Mouse (Mus musculus): ENCODE data around the gene Praf2. TPM values are rescaled to one million over a fixed set of nuclear protein-coding genes. Genes with fewer than 3 reads are reported as not detected.

Praf2 gene
- polyA plus RNA-seq (2014; fragmentation: Illumina TruSeq; extraction: RNeasy Lipid Tissue Mini Kit (QIAGEN cat#74804); ENCODE audit: low read depth, low replicate concordance), result 2.0 TPM

DNA sequence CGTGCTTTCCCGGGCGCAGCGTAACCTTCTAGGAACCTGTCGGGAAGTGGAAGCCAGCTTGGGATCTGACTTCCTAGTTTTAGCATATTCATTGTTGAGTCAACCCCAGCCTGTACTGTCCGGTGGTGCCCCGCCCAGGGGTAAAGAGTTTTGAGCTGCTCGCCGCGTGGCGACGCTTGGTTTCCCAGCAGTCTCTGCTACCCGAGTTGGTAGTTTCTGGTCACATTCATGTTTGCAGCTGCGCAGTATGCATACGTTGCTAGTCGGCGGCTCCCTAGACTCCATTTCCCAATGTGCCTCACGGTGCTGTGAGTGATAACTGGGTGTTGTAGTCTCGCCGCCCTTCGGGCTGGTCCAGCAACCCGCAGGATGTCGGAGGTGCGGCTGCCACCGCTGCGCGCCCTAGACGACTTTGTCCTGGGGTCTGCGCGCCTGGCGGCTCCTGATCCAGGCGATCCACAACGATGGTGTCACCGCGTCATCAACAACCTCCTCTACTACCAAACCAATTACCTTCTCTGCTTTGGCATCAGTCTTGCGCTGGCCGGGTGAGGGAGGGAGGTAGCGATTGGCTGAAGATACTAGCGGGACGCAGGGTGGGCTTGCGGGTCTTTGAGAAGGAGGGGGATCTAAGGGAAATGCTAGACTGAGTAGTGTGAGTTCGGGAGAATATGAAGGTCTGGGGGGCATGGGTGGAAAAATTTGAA, at the start of gene Praf2:
Gene Praf2 (plus strand): TSS at position 225 of the 707 bp plus-strand sequence.

DNA sequence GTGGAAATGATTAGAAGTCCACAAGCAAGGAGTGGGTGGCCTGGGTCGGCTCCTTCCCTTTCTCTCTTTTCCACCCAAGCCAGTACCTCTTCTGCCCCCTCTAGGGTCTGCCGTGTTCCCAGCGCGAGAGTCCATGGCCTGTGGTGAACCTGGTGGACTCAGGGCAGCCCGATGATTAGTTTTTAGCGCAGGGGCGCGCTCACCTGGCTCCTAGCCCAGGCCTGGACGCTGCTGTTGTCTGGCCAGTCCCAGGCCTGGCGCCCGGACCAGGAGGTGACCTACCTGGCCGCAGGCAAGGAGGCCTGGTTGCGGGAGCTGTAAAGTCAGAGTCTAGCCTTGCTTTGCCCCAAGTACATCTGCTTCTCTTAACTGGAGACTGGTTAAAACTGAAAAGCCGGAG, 47.4 kb upstream of the Praf2 start, which contains the start of gene Magix:
Gene Magix (minus strand): TSS at position 388 of the 400 bp plus-strand sequence.

DNA sequence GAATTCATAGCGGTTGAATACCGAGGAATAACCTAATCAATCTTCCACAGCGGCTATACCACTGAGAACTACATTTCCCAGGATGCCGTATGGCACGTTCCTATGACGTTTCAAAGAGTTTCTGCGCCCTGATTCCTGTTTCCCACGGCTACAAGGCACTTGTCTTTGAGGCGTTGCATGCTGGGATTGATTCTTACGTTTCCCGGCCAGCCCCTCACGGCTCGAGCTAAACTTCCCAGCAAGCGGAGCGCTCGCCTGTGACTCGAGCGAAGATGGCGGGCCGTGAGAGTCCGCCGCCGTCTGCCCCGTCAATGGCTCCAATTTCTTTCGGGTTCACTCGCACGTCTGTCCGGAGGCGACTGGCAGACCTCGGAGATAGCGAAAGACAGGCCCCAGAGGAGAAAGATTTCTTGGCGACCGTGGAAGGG, 31.3 kb upstream of the Praf2 start, which contains the start of gene Gpkow:
Gene Gpkow (plus strand): TSS at position 178 of the 428 bp plus-strand sequence.

DNA sequence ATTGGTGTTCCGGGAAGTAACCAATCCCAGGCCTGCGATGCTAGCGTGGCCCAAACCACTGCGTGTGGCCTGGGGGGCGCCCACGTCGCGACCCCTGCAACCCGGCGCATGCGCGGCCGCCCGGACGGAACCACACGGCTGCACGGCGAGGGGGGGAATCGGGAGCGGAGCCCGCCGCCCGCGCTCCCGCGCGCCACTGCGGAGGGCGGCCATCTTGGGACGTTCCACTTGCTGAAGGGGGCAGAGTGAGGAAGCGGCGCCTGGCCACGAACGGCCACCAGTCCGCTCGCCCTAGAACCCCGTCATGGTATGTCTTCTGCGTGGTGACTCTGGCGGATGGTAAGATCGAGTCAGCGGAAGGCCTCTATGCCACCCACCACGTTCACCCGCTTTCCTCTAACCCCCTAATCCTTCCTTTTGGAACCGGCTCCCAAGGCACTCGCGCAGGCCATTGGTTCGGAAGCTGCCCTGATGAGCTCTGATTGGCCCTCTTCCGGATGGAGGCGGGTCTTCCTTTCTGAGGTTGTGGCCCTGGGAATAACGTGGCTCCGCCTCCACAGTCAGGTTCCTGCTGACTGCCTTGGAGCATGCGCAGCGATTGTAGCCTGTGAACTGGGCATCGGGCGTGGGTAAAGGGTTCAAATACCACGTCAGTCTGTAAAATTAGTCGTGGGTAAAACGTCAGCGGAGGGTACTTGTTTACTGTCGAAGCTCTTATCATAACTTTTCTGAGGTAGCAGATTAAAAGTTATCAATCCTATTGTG, 13.9 kb upstream of the Praf2 start, which contains the start of gene Wdr45:
Gene Wdr45 (plus strand): TSS at position 199 of the 765 bp plus-strand sequence.

DNA sequence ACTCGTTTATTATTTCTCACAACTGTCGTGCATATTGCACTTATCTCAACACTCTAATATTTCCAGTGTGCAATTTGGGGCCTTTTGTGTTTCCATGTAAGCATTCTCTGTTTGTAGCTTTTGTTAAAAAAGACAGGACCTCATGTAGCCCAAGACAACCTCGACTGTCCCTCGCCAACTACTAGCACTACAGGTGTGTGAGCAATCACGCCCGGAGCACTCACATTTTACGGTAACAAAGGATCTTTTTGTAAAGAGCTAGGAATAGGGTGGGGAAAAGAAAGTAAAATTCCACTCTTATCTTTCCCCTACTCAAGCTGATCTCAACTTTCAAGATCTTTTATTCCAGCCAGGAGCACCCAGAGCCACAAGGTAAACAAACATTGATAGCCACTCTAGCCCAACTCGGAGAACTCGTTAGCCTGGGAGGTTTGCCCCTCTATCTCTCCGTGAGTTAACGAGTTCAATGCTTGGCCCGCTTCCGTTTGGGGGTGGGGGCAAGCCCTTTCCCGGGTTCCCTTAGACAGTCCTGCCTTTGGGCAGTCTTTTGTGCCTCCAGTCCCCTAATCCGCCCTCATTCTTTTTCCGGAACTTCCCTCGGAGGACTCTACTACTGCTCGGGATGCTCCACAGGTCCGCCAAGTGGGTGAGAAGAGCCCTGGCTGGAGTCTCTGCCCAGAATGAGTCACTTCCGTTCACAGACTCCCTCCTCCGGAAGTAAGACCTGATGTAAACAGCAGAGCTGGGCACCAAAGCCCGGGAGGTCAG, 6.5 kb upstream of the Praf2 start, which contains the start of gene Gm45208:
Gene Gm45208 (plus strand): TSS at position 732 of the 768 bp plus-strand sequence.

DNA sequence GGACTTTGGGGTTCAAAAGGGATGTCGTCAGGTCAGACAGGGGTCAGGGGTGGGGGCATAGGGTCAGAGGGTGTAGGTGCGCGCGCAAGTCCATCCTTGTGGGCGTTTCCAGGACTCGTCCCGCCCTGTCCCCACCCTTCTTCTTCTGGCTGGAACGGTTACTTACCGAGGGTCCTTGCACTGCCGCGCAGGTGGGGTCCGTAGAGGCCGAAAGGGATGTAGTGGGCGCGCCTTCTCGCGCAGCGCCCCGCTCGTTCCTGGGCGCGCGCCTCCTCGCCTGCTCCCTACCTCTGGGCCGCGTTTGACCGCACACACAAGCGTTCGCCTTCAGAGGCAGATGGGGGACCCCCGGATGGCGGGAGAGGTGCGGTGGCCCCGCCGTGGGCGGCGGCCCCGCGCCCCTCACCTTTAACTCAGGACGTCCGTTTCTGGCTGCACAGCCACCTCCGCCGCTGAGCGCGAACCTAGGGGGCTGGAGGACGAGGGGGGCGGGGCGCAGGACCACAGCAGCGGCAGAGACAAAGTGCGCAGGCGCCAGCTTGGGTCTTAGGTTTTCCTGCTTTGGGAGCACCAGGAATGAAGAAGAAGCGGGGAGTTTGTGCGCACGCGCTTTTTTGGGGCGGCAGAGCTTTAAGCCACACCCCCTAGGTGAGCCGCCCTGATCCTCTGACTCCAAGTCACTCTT, 22.3 kb downstream of the Praf2 start, which contains the start of gene Ccdc120:
Gene Ccdc120 (minus strand): TSS at position 474 of the 685 bp plus-strand sequence.

DNA sequence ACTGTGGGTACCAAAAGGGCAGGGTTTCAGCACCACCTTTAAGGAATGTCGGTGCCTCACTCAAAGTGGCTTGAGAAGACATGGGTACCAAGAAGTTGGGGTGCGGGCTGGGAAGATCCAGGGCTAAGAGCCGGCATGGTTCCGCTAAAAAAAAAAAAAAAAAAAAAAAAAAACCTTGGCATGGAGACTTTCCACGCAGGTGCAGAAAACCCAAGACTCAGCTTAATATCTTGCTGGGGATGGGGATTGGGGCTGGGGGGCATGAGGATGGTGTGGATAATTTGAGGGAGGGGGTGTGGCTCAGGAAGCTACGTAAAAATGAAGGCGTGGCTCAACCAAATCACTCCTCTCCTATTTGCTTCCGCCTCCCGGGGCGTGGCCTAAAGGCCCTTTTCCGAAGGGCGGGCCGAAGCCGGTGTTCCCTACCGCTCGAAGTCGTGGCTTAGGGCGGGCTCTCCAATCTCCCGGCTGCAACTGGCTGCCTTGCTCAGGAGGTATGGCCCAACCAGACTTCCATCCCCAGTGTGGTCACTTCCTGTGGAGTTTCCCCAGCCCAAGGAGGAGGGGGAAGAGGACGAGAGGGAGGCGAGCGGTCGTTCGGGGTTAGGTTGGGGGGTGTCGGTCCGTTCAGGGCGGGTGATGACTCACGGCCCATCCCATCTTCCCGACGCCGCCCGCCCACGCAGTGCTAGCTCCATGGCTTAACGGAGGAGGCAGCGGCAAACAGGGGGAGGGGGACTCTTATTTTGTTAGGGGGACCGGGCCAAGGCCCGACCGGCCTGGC, 34.1 kb downstream of the Praf2 start, which contains the start of gene Tfe3:
Gene Tfe3 (plus strand): TSS at position 424 of the 784 bp plus-strand sequence.

Other genes with a start within 250 kb of the Praf2 start
- gene Foxp3, start 154.8 kb upstream of the Praf2 start, polyA plus RNA-seq (2014; fragmentation: Illumina TruSeq; extraction: RNeasy Lipid Tissue Mini Kit (QIAGEN cat#74804); ENCODE audit: low read depth, low replicate concordance), result 0.34 TPM
- gene Ppp1r3f, start 154.2 kb upstream of the Praf2 start, polyA plus RNA-seq (2014; fragmentation: Illumina TruSeq; extraction: RNeasy Lipid Tissue Mini Kit (QIAGEN cat#74804); ENCODE audit: low read depth, low replicate concordance), result not detected
- 2.4 TPM for gene Ccdc22, start 122.9 kb upstream of the Praf2 start, polyA plus RNA-seq (2014; fragmentation: Illumina TruSeq; extraction: RNeasy Lipid Tissue Mini Kit (QIAGEN cat#74804); ENCODE audit: low read depth, low replicate concordance)
- gene Cacna1f, start 121.4 kb upstream of the Praf2 start, polyA plus RNA-seq (2014; fragmentation: Illumina TruSeq; extraction: RNeasy Lipid Tissue Mini Kit (QIAGEN cat#74804); ENCODE audit: low read depth, low replicate concordance), result not detected
- 0.45 TPM for gene Syp, start 90.0 kb upstream of the Praf2 start, polyA plus RNA-seq (2014; fragmentation: Illumina TruSeq; extraction: RNeasy Lipid Tissue Mini Kit (QIAGEN cat#74804); ENCODE audit: low read depth, low replicate concordance)
- gene Prickle3, start 71.2 kb upstream of the Praf2 start, polyA plus RNA-seq (2014; fragmentation: Illumina TruSeq; extraction: RNeasy Lipid Tissue Mini Kit (QIAGEN cat#74804); ENCODE audit: low read depth, low replicate concordance), result 2.7 TPM
- gene Plp2, start 57.0 kb upstream of the Praf2 start, polyA plus RNA-seq (2014; fragmentation: Illumina TruSeq; extraction: RNeasy Lipid Tissue Mini Kit (QIAGEN cat#74804); ENCODE audit: low read depth, low replicate concordance), result 1.5 TPM
- 4.8 TPM for gene Magix, start 47.2 kb upstream of the Praf2 start, polyA plus RNA-seq (2014; fragmentation: Illumina TruSeq; extraction: RNeasy Lipid Tissue Mini Kit (QIAGEN cat#74804); ENCODE audit: low read depth, low replicate concordance)
- 18.2 TPM for gene Gpkow, start 31.3 kb upstream of the Praf2 start, polyA plus RNA-seq (2014; fragmentation: Illumina TruSeq; extraction: RNeasy Lipid Tissue Mini Kit (QIAGEN cat#74804); ENCODE audit: low read depth, low replicate concordance)
- 12.3 TPM for gene Wdr45, start 14.1 kb upstream of the Praf2 start, polyA plus RNA-seq (2014; fragmentation: Illumina TruSeq; extraction: RNeasy Lipid Tissue Mini Kit (QIAGEN cat#74804); ENCODE audit: low read depth, low replicate concordance)
- not detected for gene Gm45208, start 6.2 kb upstream of the Praf2 start, polyA plus RNA-seq (2014; fragmentation: Illumina TruSeq; extraction: RNeasy Lipid Tissue Mini Kit (QIAGEN cat#74804); ENCODE audit: low read depth, low replicate concordance)
- gene Ccdc120, start 22.5 kb downstream of the Praf2 start, polyA plus RNA-seq (2014; fragmentation: Illumina TruSeq; extraction: RNeasy Lipid Tissue Mini Kit (QIAGEN cat#74804); ENCODE audit: low read depth, low replicate concordance), result 0.26 TPM
- 4.8 TPM for gene Tfe3, start 34.1 kb downstream of the Praf2 start, polyA plus RNA-seq (2014; fragmentation: Illumina TruSeq; extraction: RNeasy Lipid Tissue Mini Kit (QIAGEN cat#74804); ENCODE audit: low read depth, low replicate concordance)
- gene Gripap1, start 61.3 kb downstream of the Praf2 start, polyA plus RNA-seq (2014; fragmentation: Illumina TruSeq; extraction: RNeasy Lipid Tissue Mini Kit (QIAGEN cat#74804); ENCODE audit: low read depth, low replicate concordance), result 16.7 TPM
- gene Kcnd1, start 93.8 kb downstream of the Praf2 start, polyA plus RNA-seq (2014; fragmentation: Illumina TruSeq; extraction: RNeasy Lipid Tissue Mini Kit (QIAGEN cat#74804); ENCODE audit: low read depth, low replicate concordance), result not detected
- gene Otud5, start 112.9 kb downstream of the Praf2 start, polyA plus RNA-seq (2014; fragmentation: Illumina TruSeq; extraction: RNeasy Lipid Tissue Mini Kit (QIAGEN cat#74804); ENCODE audit: low read depth, low replicate concordance), result 24.3 TPM
- gene Pim2, start 149.8 kb downstream of the Praf2 start, polyA plus RNA-seq (2014; fragmentation: Illumina TruSeq; extraction: RNeasy Lipid Tissue Mini Kit (QIAGEN cat#74804); ENCODE audit: low read depth, low replicate concordance), result 2.3 TPM
- 3.7 TPM for gene Slc35a2, start 155.6 kb downstream of the Praf2 start, polyA plus RNA-seq (2014; fragmentation: Illumina TruSeq; extraction: RNeasy Lipid Tissue Mini Kit (QIAGEN cat#74804); ENCODE audit: low read depth, low replicate concordance)
- 13.4 TPM for gene Pqbp1, start 170.8 kb downstream of the Praf2 start, polyA plus RNA-seq (2014; fragmentation: Illumina TruSeq; extraction: RNeasy Lipid Tissue Mini Kit (QIAGEN cat#74804); ENCODE audit: low read depth, low replicate concordance)
- gene Timm17b, start 170.9 kb downstream of the Praf2 start, polyA plus RNA-seq (2014; fragmentation: Illumina TruSeq; extraction: RNeasy Lipid Tissue Mini Kit (QIAGEN cat#74804); ENCODE audit: low read depth, low replicate concordance), result 4.2 TPM
- gene Gm10491, start 179.4 kb downstream of the Praf2 start, polyA plus RNA-seq (2014; fragmentation: Illumina TruSeq; extraction: RNeasy Lipid Tissue Mini Kit (QIAGEN cat#74804); ENCODE audit: low read depth, low replicate concordance), result not detected
- gene Gm10490, start 181.1 kb downstream of the Praf2 start, polyA plus RNA-seq (2014; fragmentation: Illumina TruSeq; extraction: RNeasy Lipid Tissue Mini Kit (QIAGEN cat#74804); ENCODE audit: low read depth, low replicate concordance), result not detected
- gene Pcsk1n, start 191.4 kb downstream of the Praf2 start, polyA plus RNA-seq (2014; fragmentation: Illumina TruSeq; extraction: RNeasy Lipid Tissue Mini Kit (QIAGEN cat#74804); ENCODE audit: low read depth, low replicate concordance), result not detected
- not detected for gene Eras, start 200.2 kb downstream of the Praf2 start, polyA plus RNA-seq (2014; fragmentation: Illumina TruSeq; extraction: RNeasy Lipid Tissue Mini Kit (QIAGEN cat#74804); ENCODE audit: low read depth, low replicate concordance)
- 2.6 TPM for gene Hdac6, start 219.4 kb downstream of the Praf2 start, polyA plus RNA-seq (2014; fragmentation: Illumina TruSeq; extraction: RNeasy Lipid Tissue Mini Kit (QIAGEN cat#74804); ENCODE audit: low read depth, low replicate concordance)
- gene Gata1, start 249.6 kb downstream of the Praf2 start, polyA plus RNA-seq (2014; fragmentation: Illumina TruSeq; extraction: RNeasy Lipid Tissue Mini Kit (QIAGEN cat#74804); ENCODE audit: low read depth, low replicate concordance), result not detected

Measured in liver, adult 10 weeks (tissue).